Mouse (Mus musculus) layer of hippocampus, adult 11-12 months (tissue): ENCODE measurements at regions not wholly inside any gene's neighbourhood (a gene's known extent, or its start where the extent isn't known, plus 50 kb on each side); places are given as distances from the start of the nearest gene placed in this dataset.

Experiments used
- DNase-seq: peaks from one replicate; pipeline ENCODE4 v3.0.0; 2022; ENCODE audit warnings: low spot score

DNA sequence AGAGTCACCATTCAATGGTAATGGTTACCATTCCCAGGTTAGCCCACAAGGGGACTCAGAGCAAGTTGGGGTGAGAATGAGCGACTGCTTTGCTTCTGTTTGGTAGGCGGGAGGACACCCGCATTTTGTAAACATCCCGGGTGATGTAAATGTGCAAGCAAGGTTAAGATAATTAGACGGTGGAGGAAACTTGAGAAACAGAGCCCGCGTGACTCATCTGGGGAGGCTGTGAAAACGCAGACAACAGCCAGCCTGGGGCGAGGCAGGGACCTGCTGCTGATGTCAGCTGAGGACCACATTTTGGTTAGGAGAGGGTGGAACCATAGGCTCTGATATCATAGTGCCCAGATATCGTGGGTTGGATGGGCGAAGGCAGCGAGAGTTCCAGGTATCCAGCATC is 52.6 kb upstream of the Zbtb40 start:
- no peak for DNase-seq

DNA sequence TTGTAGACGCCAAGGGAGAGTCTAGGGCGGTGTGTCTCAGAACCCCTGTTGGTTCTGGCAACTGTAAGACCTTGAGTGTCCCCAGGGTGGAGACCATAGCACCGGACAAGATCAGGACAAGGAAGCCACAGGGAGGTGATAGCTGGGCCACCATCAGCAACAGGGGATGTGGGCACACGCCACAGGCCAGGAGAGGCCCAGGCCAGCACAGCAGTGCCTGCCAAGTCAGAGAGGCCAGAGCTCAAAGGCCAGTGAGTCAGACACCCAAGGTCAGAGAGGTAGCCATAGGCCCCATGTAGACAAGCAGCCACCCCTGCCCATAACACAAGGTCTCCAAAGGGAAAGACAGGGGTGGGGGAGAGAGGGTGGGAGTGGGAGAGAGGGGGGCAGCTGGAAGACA is 52.2 kb upstream of the Zbtb40 start:
- no peak for DNase-seq
